Mouse (Mus musculus) splenic B cell, adult 2 months (primary cell): Measurements from ENCODE around the gene Gm12185.
"Not testable (repeated sequence)": the region's sequence is repeated elsewhere in the genome, so short reads cannot be mapped to it uniquely, and the experiment has no call there.

Source experiments
- DNase-seq: peaks from one replicate; pipeline ENCODE4 v3.0.0-alpha.2; 2011; ENCODE audit warnings: low read depth, low spot score
- H3K27me3 ChIP-seq: 2 replicates; pipeline ENCODE4 v1.6.1; 2012; ENCODE audit warnings: mild to moderate bottlenecking, low read length, moderate library complexity, mixed read lengths; ENCODE audit not compliant: control insufficient read depth, poor library complexity, insufficient read depth, severe bottlenecking
- H3K36me3 ChIP-seq: 2 replicates; pipeline ENCODE4 v1.6.1; 2012; ENCODE audit warnings: mild to moderate bottlenecking, low read length, moderate library complexity, mixed read lengths; ENCODE audit not compliant: control insufficient read depth, poor library complexity, insufficient read depth, severe bottlenecking

The Gm12185 gene

DNA sequence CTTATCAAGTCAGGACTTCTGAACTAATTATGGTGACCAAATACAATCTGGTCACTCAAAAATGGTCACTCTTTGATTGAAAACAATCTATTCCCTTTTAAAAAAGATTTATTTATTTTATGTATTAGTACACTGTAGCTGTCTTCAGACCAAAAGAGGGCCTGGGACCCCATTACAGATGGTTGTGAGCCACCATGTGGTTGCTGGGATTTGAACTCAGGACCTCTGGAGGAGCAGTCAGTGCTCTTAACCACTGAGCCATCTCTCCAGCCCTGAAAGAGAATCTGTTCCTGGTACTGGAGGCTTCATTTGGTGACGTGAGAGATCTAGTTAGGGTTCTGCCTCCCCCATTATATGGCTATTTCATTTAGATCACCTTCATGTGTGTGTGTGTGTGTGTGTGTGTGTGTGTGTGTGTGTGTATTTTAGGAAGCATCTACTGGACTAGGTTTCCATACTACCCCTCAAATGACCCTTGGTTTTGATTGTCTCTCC lies 116.6 kb downstream of the Gm12185 start:
- not testable (repeated sequence) for H3K36me3 ChIP-seq, H3K27me3 ChIP-seq, DNase-seq

DNA sequence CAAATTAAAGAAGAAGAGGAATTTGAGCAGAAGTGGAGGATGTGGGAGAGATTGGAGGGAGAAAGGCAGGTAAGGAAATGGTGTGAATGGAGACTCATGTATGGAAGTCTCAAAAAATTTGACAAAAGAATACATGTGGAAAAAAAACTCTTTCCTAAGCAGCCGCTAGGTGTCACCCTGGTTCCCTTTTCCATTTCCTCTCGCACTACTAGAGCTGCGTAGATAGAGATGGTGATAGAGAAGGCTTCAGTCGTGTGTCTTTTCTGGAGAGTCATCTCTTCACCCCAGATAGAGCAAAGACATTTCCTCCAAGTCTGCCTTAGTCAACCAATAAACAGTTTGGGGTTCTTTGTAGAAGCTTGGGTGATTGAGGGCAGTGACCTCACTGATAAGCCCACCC lies 117.6 kb downstream of the Gm12185 start:
- peak; percentile 86 for DNase-seq

DNA sequence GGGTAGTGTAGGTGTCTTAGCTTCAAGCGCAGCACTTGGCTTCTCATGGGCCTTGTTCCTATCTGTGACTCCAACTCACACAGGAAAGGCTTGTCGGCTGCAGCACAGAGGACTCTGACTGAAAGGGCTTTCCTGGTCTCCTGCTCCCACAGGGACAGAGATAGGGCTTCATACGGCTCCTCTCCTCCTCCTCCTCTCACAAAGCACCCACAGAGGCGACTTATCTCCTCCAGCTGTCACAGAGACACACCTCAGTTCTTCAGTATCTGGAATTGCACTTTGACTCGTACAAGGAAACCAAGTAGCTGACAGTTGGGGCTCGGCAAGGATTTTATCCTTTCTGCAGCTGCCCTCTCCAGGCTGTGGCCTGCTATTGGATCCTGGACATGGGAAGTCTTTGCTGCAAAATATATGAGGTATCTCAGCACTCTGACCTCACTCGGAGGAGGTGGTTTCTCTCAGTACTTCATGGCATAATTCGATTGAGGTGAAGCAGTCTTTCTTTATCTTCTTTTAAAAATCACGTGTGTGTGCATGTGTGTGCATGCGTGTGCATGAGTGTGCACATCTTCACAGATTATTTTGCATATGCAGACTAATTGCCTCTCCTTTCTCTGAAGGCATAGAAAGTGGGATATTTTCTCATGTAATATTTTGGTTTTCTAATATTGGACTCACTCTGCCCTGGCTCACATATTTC lies 118.3 kb downstream of the Gm12185 start:
- H3K36me3 ChIP-seq: no peaks in the 10 kb centered on the region
- no peak for DNase-seq

More for the DNA sequence above, 117.6 kb downstream of the Gm12185 start:
- H3K27me3 ChIP-seq: no peaks in the 10 kb centered on the region
- H3K36me3 ChIP-seq: no peaks in the 10 kb centered on the region

DNA sequence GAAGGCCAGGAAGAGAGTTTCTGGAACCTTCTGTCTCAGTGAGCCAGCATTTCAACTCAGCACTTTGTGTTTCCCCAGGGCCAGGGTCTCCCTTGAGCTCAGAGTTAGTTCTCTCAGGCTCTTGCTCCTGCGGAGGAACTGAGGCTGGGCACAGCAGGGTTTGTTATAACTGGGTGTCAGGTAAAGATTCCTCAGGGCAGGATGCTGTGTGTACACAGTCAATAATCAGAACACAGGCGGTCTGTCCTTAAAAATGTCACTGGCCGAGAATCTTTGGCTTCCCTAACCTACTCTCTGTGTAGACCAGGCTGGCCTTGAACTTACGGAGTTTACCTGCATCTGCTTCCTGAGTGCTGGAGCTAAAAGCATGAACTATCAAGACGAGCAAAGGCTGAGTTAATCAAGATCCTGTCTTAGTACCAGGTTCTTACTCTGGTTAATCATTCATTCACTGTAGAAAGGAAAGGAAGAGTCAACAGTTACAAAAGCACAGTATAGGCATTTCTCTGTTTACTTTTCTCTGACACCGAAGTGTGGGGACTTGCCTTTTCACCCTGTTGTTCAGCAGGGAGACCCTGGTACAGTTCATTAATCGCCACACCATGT lies 119.2 kb downstream of the Gm12185 start:
- Histone ChIP-seq H3K27me3 (no peaks in the 10 kb centered on the region), H3K36me3 (no peaks in the 10 kb centered on the region)
- no peak for DNase-seq

More for the DNA sequence above, 118.3 kb downstream of the Gm12185 start:
- no peaks in the 10 kb centered on the region for H3K27me3 ChIP-seq

DNA sequence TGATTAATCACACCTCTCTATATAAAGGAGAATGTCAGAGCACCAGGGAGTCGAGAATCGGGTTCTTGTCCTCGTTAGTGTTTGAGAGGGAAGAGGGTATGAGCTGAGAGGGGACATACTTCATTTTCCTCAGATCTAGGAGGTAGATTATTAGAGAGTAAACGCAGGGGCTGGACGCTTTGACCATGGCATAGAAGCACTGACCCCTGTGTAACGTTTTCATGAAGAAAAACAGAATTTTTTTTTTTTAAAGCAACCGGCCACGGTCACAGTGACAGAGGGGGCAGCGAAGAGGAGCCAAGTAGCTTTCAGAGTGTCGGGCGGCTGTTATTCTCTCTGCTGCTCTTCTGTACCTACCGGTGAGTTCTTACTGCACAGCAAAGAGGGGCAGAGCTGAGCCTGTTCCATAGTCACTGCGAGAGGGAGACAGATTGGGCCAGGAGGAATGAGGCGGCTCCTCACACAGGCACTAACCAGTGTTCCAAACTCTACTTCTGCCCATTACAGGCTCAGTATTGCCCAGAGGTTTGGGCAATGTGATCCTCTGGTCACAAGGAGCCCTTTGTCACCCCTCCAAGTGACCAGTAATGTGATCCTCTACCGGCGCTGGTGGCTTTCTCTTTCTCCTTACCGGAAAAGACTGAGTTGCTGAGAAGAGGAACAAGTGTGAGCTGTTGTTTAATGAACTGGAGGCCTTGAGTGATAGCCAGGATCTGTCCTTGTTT lies 120.0 kb downstream of the Gm12185 start:
- Histone ChIP-seq H3K27me3 (no peaks in the 10 kb centered on the region), H3K36me3 (no peaks in the 10 kb centered on the region)
- DNase-seq: peak; percentile 50

DNA sequence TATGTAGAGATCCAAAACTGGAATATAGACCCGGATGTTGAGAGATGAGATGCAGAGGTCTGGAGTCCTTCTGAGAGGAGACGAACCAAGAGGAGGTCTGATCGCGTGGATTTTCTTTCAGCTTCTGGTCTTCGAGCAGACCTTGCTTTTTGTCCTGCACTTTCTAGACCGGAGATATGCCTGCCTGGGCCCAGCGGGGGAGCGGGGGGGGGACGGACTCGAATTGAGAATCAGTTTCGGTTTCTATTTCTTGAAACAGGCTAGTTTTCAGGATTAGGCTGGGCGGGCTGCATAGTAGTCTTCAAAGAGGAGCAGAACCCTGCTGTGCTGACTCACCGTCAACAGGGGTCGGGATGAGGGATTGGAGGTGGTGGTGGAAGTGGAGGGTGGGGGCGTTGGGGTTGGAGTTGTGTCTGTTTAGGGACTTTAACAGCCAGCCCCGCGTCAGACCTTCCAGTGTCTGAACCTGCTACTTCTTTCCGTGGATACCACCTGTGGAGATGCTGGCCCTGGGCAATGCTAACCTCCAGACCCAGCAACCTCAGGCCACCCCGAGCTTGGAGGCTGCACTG lies 120.7 kb downstream of the Gm12185 start, which contains the start of gene Irgm1:
Gene Irgm1, minus strand, starts transcription at position 483 of the 572 bp plus-strand sequence.
- H3K27me3 ChIP-seq: no peaks in the 10 kb centered on the region
- H3K36me3 ChIP-seq: peaks cover 1% of the 10 kb centered on the region; the same call in 1 of the 2 replicates
- DNase-seq: peak; percentile 86

DNA sequence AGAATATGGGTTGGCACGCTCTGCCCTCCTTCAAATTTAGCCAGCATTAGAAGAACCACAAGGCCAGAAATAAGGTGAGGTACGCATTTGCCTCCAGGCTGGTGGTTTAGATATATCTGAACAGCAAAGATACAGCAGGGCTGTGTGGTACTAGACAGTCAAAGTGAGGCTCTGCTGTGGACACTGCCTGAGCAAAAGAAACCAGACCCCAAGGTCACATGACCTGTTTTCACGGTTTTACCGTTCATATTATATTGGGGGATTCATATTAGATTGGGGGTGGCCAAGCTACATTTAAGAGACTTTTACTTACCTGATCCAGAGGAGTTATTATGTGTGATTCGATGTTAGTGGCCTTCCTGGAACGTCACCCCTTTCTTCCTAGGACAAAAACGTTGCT lies 121.2 kb downstream of the Gm12185 start:
- no peak for DNase-seq
- Histone ChIP-seq H3K27me3 (no peaks in the 10 kb centered on the region), H3K36me3 (peaks cover 5% of the 10 kb centered on the region; the same call in 1 of the 2 replicates)

DNA sequence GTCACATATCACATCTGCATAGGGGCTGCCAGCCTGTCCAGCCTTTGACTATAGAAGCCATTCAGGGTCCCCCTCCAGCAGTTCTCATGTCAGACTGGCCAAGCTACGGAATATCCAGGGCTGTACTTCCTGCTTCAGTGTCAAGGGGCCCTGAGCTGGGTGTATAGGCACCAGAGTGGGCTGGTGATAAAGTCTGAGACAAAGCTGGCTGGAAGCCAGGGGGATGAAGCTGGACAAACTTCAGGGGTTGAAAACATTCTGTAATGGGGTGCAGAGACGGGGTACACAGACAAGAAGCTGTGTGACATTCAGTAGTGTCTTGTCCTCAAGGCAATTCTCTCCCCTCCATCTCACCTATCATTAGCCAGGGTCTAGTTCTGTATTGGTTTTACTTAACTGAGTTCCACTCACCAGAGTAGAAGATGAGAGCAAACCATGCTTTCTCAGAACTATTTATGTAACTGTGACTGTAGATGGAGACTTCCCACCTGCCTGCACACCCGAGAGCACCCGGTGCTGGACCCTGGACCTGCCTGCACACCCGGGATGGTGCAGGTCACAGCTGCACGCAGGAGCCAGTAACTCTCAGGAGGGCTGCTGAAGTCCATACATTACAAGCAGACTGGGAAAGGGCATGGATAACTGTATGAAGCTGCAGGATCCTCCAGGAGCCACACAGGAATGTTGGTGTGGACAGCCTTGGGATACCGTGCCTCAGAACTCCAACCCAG lies 122.5 kb downstream of the Gm12185 start:
- peaks cover 6% of the 10 kb centered on the region; the same call in 1 of the 2 replicates for H3K36me3 ChIP-seq
- DNase-seq: no peak
- H3K27me3 ChIP-seq: no peaks in the 10 kb centered on the region

DNA sequence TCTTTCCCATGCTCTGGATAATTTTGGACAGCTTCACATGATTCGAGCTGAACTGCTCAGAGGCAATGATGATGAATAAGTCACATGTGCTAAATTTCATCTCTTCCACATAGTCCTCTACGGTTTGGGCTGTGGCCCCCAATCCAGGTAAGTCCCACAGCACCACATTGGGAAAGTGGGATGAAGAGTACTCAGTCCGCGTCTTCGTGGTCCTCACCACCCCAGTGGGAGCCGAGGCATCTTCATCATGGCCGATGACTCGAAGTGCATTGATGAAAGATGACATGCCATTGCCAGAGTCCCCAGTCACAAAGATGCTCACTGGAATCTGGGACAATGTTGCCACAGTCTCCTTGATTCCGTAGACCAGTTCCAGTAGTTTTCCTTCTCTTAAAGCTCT lies 125.5 kb downstream of the Gm12185 start:
- peaks cover 6% of the 10 kb centered on the region; the same call in 1 of the 2 replicates for H3K36me3 ChIP-seq
- no peak for DNase-seq
- no peaks in the 10 kb centered on the region for H3K27me3 ChIP-seq

DNA sequence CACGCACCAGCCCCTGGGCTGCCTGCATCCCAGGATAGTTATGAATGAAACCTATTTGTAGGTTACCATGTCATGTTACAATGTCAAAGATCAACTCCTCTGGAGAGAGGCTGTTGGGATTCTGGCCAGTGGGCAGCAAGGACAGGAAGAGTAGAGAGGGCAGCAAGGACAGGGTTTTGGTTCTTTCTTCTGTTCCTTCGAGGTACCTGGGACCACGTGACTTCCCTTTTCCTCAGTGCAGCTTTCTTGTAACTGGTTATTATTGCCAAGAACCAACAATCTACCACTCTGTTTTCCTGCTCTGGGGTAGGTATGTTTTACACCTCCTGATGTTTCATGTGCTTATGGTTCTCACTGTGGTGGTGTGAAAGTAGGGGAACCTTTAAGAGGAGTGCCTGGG lies 128.2 kb downstream of the Gm12185 start:
- peaks cover 6% of the 10 kb centered on the region; the same call in 1 of the 2 replicates for H3K36me3 ChIP-seq
- H3K27me3 ChIP-seq: no peaks in the 10 kb centered on the region
- no peak for DNase-seq

DNA sequence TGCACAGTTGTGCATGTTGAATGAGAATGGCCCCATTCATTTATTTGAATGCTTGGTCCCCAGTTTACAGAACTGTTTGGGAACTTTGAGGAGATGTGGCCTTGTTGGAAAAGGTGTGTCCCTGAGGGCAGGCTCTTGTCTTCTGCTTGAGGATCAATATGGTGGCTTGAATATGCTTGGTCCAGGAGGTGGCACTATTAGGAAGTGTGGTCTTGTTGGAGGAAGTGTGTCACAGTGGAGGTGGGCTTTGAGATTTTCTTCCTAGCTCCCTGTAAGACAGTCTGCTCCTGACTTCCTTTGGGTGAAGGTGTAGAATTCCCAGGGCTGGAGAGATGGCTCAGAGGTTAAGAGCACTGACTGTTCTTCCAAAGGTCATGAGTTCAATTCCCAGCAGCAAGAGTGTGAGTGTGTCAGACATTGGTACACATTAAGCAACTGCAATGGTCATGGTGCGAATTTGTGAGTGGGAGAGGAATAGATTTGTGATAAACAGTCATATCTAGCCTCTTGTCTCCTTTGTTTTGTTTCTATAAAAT lies 129.2 kb downstream of the Gm12185 start:
- H3K27me3 ChIP-seq: no peaks in the 10 kb centered on the region
- no peak for DNase-seq

DNA sequence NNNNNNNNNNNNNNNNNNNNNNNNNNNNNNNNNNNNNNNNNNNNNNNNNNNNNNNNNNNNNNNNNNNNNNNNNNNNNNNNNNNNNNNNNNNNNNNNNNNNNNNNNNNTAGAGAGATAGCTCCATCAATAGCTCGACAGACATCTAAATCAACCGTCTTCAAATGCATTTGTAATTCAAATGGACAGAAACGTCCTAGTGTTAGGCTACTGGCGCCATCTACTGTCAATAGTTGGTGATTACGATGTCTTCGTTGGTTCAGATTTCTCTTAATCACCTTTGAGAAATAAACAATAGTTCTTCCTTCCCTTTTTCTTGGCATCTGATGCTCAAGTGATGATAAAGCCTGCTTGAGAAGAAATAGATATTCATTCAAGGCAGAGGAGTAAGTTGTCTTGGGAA lies 133.0 kb downstream of the Gm12185 start:
- no peaks in the 10 kb centered on the region for H3K36me3 ChIP-seq
- peak; percentile 91 for DNase-seq
- H3K27me3 ChIP-seq: no peaks in the 10 kb centered on the region

More for the DNA sequence above, 129.2 kb downstream of the Gm12185 start:
- peaks cover 6% of the 10 kb centered on the region; the same call in 1 of the 2 replicates for H3K36me3 ChIP-seq
